Mouse (Mus musculus): ENCODE measurements around the gene Cux2. TPM values are rescaled to one million over a fixed set of nuclear protein-coding genes. Genes with fewer than 3 reads are reported as not detected.

Cux2 gene
- polyA plus RNA-seq, 1 experiment from 2014 or later: 1.5 TPM

GRCm38 (mm10) chr5:121959688-121960087 is 90.2 kb downstream of the Cux2 start:
- H3K4me2 ChIP-seq (replicated peaks; ENCODE audit: low read depth): no peak overlapping the region
- H3K4me1 ChIP-seq (replicated peaks; ENCODE audit: control insufficient read depth, insufficient read depth, low read length): peaks cover 3% of the 10 kb centered on the region; the same call in 1 of the 2 replicates
- H3K9me3 ChIP-seq (ENCODE audit: control insufficient read depth): no peaks in the 10 kb centered on the region
- ATAC-seq: no peak
- H3K36me3 ChIP-seq (ENCODE audit: control insufficient read depth, insufficient read depth): no peaks in the 10 kb centered on the region
- H3K27ac ChIP-seq (ENCODE audit: low read depth, low read length): no peak overlapping the region
- no peak overlapping the region for H3K9ac ChIP-seq (ENCODE audit: low read depth, low read length)
- WGBS: 58% methylated on average over 10 of the region's 10 CpGs
- no peak for TF ChIP-seq CTCF (IDR thresholded peaks at IDR 0.05; ENCODE audit: low read depth)
- no peak overlapping the region for H3K4me3 ChIP-seq (ENCODE audit: low read depth, low read length)
- no peaks in the 10 kb centered on the region for H3K27me3 ChIP-seq (replicated peaks; ENCODE audit: control insufficient read depth, insufficient read depth, low read length)

GRCm38 (mm10) chr5:121958551-121958950 is 91.4 kb downstream of the Cux2 start:
- WGBS: 68% methylated on average over 9 of the region's 9 CpGs
- H3K27me3 ChIP-seq (replicated peaks; ENCODE audit: control insufficient read depth, insufficient read depth, low read length): no peaks in the 10 kb centered on the region
- H3K4me1 ChIP-seq (replicated peaks; ENCODE audit: control insufficient read depth, insufficient read depth, low read length): peaks cover 3% of the 10 kb centered on the region; the same call in 1 of the 2 replicates
- H3K27ac ChIP-seq (ENCODE audit: low read depth, low read length): no peak overlapping the region
- no peak overlapping the region for H3K4me2 ChIP-seq (replicated peaks; ENCODE audit: low read depth)
- no peaks in the 10 kb centered on the region for H3K36me3 ChIP-seq (ENCODE audit: control insufficient read depth, insufficient read depth)
- H3K9ac ChIP-seq (ENCODE audit: low read depth, low read length): no peak overlapping the region
- ATAC-seq: no peak
- H3K4me3 ChIP-seq (ENCODE audit: low read depth, low read length): no peak overlapping the region
- TF ChIP-seq CTCF (IDR thresholded peaks at IDR 0.05; ENCODE audit: low read depth): no peak
- H3K9me3 ChIP-seq (ENCODE audit: control insufficient read depth): no peaks in the 10 kb centered on the region

- ATAC-seq: no peak
- 75% methylated on average over 5 of the region's 5 CpGs for WGBS
- Histone ChIP-seq H3K27ac (ENCODE audit: low read depth, low read length) (no peak overlapping the region), H3K36me3 (ENCODE audit: control insufficient read depth, insufficient read depth) (no peaks in the 10 kb centered on the region), H3K27me3 (replicated peaks; ENCODE audit: control insufficient read depth, insufficient read depth, low read length) (no peaks in the 10 kb centered on the region), H3K4me2 (replicated peaks; ENCODE audit: low read depth) (no peak overlapping the region), H3K4me1 (replicated peaks; ENCODE audit: control insufficient read depth, insufficient read depth, low read length) (peaks cover 3% of the 10 kb centered on the region; the same call in 1 of the 2 replicates), H3K4me3 (ENCODE audit: low read depth, low read length) (no peak overlapping the region), H3K9ac (ENCODE audit: low read depth, low read length) (no peak overlapping the region), H3K9me3 (ENCODE audit: control insufficient read depth) (no peaks in the 10 kb centered on the region)
- TF ChIP-seq CTCF (IDR thresholded peaks at IDR 0.05; ENCODE audit: low read depth): no peak
Observed at GRCm38 (mm10) chr5:121955806-121956205, 94.1 kb downstream of the Cux2 start.

- ATAC-seq: no peak
- no peak overlapping the region for H3K4me2 ChIP-seq (replicated peaks; ENCODE audit: low read depth)
- H3K4me1 ChIP-seq (replicated peaks; ENCODE audit: control insufficient read depth, insufficient read depth, low read length): peaks cover 9% of the 10 kb centered on the region; the same call in 1 of the 2 replicates
- WGBS: 33% methylated on average over 2 of the region's 2 CpGs
- H3K27me3 ChIP-seq (replicated peaks; ENCODE audit: control insufficient read depth, insufficient read depth, low read length): peaks cover 10% of the 10 kb centered on the region; the same call in 1 of the 2 replicates
- H3K27ac ChIP-seq (ENCODE audit: low read depth, low read length): no peak overlapping the region
- no peak overlapping the region for H3K4me3 ChIP-seq (ENCODE audit: low read depth, low read length)
- TF ChIP-seq CTCF (IDR thresholded peaks at IDR 0.05; ENCODE audit: low read depth): no peak
- no peaks in the 10 kb centered on the region for H3K9me3 ChIP-seq (ENCODE audit: control insufficient read depth)
- no peak overlapping the region for H3K9ac ChIP-seq (ENCODE audit: low read depth, low read length)
- H3K36me3 ChIP-seq (ENCODE audit: control insufficient read depth, insufficient read depth): no peaks in the 10 kb centered on the region
Observed at GRCm38 (mm10) chr5:121950175-121950574, 99.7 kb downstream of the Cux2 start.

GRCm38 (mm10) chr5:121949050-121949443 is 100.9 kb downstream of the Cux2 start:
- Histone ChIP-seq H3K9ac (ENCODE audit: low read depth, low read length) (no peak overlapping the region), H3K4me1 (replicated peaks; ENCODE audit: control insufficient read depth, insufficient read depth, low read length) (peaks cover 9% of the 10 kb centered on the region; the same call in 1 of the 2 replicates), H3K4me3 (ENCODE audit: low read depth, low read length) (peak overlapping the region; percentile 21; the same call in 1 of the 2 replicates), H3K4me2 (replicated peaks; ENCODE audit: low read depth) (peak overlapping the region; percentile 59), H3K9me3 (ENCODE audit: control insufficient read depth) (no peaks in the 10 kb centered on the region), H3K27me3 (replicated peaks; ENCODE audit: control insufficient read depth, insufficient read depth, low read length) (peaks cover 10% of the 10 kb centered on the region; the same call in 1 of the 2 replicates), H3K27ac (ENCODE audit: low read depth, low read length) (no peak overlapping the region), H3K36me3 (ENCODE audit: control insufficient read depth, insufficient read depth) (no peaks in the 10 kb centered on the region)
- TF ChIP-seq CTCF (IDR thresholded peaks at IDR 0.05; ENCODE audit: low read depth): no peak
- 16% methylated on average over 8 of the region's 8 CpGs for WGBS
- ATAC-seq: no peak

- peak overlapping the region; percentile 21; the same call in 1 of the 2 replicates for H3K4me3 ChIP-seq (ENCODE audit: low read depth, low read length)
- 4% methylated on average over 44 of the region's 44 CpGs for WGBS
- H3K36me3 ChIP-seq (ENCODE audit: control insufficient read depth, insufficient read depth): no peaks in the 10 kb centered on the region
- peaks cover 9% of the 10 kb centered on the region; the same call in 1 of the 2 replicates for H3K4me1 ChIP-seq (replicated peaks; ENCODE audit: control insufficient read depth, insufficient read depth, low read length)
- H3K9ac ChIP-seq (ENCODE audit: low read depth, low read length): no peak overlapping the region
- peaks cover 10% of the 10 kb centered on the region; the same call in 1 of the 2 replicates for H3K27me3 ChIP-seq (replicated peaks; ENCODE audit: control insufficient read depth, insufficient read depth, low read length)
- peak overlapping the region; percentile 59 for H3K4me2 ChIP-seq (replicated peaks; ENCODE audit: low read depth)
- no peak for ATAC-seq
- TF ChIP-seq CTCF (IDR thresholded peaks at IDR 0.05; ENCODE audit: low read depth): 0 out of 2 replicates have a peak, but pooled peaks have one; percentile 11
- H3K9me3 ChIP-seq (ENCODE audit: control insufficient read depth): no peaks in the 10 kb centered on the region
- H3K27ac ChIP-seq (ENCODE audit: low read depth, low read length): no peak overlapping the region
Observed at GRCm38 (mm10) chr5:121948302-121949049, 101.4 kb downstream of the Cux2 start.

Data from intestine, postnatal 0 days (tissue).